8 mouse cellular contexts compared by ENCODE assay signal in the genomic region with DNA sequence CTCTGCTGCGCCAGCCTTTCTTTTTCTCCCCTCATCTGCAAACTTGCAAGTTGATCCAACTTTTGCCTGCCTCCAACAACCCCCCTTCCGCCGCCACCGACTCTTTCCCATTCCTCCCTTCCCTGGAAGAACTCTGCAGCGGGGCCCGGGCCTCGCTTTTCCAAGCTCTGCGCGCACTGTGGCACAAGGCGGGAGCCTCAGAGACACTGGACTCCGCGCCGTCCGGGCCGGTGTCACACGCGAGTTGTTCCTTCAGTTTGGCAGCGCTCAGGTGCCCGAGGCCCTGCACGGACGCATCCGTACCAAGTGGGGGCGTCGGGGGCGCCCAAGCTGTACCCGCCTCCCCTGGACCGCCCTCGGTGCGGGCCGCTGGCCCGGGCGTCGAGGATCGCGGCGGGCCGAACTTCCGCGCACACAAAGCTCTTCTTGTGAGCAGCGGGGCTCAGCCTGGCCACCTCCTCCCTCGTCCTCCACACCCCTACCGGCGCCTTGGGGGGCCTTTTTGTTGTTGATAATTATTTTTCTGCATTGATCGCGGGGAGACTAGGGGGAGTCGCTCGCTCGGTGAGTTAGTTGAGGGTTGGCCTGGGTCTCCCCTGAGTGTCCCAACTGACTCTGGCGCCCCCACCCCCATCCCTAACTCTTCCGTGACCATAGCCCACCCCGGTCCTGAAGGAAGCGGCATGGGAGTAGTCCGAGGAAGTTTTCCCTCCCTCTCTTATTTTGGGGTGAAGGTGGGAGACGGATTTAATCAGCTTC. TPM values are rescaled to one million over a fixed set of nuclear protein-coding genes. Genes with fewer than 3 reads are reported as not detected.
DNase-seq lines count a peak whose midpoint lies in the region; ATAC-seq and TF ChIP-seq lines count a peak whose summit lies in the region.

No protein-coding gene starts in this region.

- H3K9ac ChIP-seq in embryonic facial prominence, embryonic 11.5 days (replicated peaks; ENCODE audit: low read length), result peak overlapping the region; percentile 98
- peak overlapping the region; percentile 89 for H3K9ac ChIP-seq in liver, embryonic 11.5 days (ENCODE audit: low read depth, low read length)
- peak overlapping the region; percentile 92 for H3K9ac ChIP-seq in neural tube, embryonic 11.5 days (ENCODE audit: low read length)

- peak; percentile 13 for TF ChIP-seq CTCF in C2C12 (IDR thresholded peaks at IDR 0.05; ENCODE audit: control insufficient read depth, insufficient read depth, insufficient read length)

- peak overlapping the region; percentile 89 for H3K4me3 ChIP-seq in C2C12 (ENCODE audit: insufficient read depth, poor library complexity, severe bottlenecking)
- peak overlapping the region; percentile 85 for H3K4me3 ChIP-seq in embryonic facial prominence, embryonic 11.5 days (ENCODE audit: low read depth, low read length)
- H3K4me3 ChIP-seq in liver, embryonic 11.5 days (ENCODE audit: low read depth, low read length), result peak overlapping the region; percentile 73
- H3K4me3 ChIP-seq in neural tube, embryonic 11.5 days (ENCODE audit: low read depth, low read length), result peak overlapping the region; percentile 60

- 0 out of 2 replicates have a peak, but pooled peaks have one; percentile 12 for ATAC-seq in embryonic facial prominence, embryonic 11.5 days (replicated peaks; ENCODE audit: insufficient number of reproducible peaks, low FRiP score, low TSS enrichment, low read depth)
- ATAC-seq in hematopoietic stem cell, adult 5-6 weeks (replicated peaks in 1 of 2; ENCODE audit: insufficient read depth in 1 of 2, low FRiP score in 2 of 2, low TSS enrichment in 1 of 2, low read depth in 1 of 2, poor library complexity in 2 of 2, severe bottlenecking in 2 of 2), result peak; percentile 8 to 29; a peak in 1 of 4 replicates
- ATAC-seq in liver, embryonic 11.5 days (replicated peaks; ENCODE audit: low FRiP score), result no peak
- ATAC-seq in neural tube, embryonic 11.5 days (ENCODE audit: insufficient read depth, low FRiP score, low TSS enrichment), result peak; percentile 32
- ATAC-seq in monocyte, adult 5-6 weeks (replicated peaks; ENCODE audit: insufficient number of reproducible peaks, low FRiP score, low TSS enrichment, poor library complexity, severe bottlenecking), result no peak

- DNase-seq in 3T3-L1 (ENCODE audit: low read depth, low spot score), result peak; percentile 57
- DNase-seq in embryonic facial prominence, embryonic 11.5 days (ENCODE audit: low spot score), result peak; percentile 57
- DNase-seq in liver, embryonic 11.5 days (ENCODE audit: low spot score), result peak; percentile 62
- peak; percentile 61 for DNase-seq in neural tube, embryonic 11.5 days (ENCODE audit: low spot score)
- no peak for DNase-seq in gastrocnemius, adult 8-10 months (ENCODE audit: low spot score in 2 of 2)

- no peaks in the 10 kb centered on the region for H3K27me3 ChIP-seq in C2C12 (ENCODE audit: control insufficient read depth, insufficient read depth, insufficient read length)
- H3K27me3 ChIP-seq in embryonic facial prominence, embryonic 11.5 days (ENCODE audit: control insufficient read depth, insufficient read depth, low read length), result no peaks in the 10 kb centered on the region
- H3K27me3 ChIP-seq in liver, embryonic 11.5 days (replicated peaks; ENCODE audit: control insufficient read depth, insufficient read depth, low read length), result peaks cover 33% of the 10 kb centered on the region
- H3K27me3 ChIP-seq in neural tube, embryonic 11.5 days (ENCODE audit: control insufficient read depth, insufficient read depth, low read length), result no peaks in the 10 kb centered on the region

- H3ac ChIP-seq in C2C12 (ENCODE audit: control insufficient read depth, insufficient read length, low read depth), result peak overlapping the region; percentile 72

- peaks cover 88% of the 10 kb centered on the region for H3K79me2 ChIP-seq in C2C12 (ENCODE audit: control insufficient read depth, insufficient read depth)

- H3K4me1 ChIP-seq in embryonic facial prominence, embryonic 11.5 days (ENCODE audit: control insufficient read depth, insufficient read depth, low read length), result peaks cover 2% of the 10 kb centered on the region
- H3K4me1 ChIP-seq in liver, embryonic 11.5 days (replicated peaks; ENCODE audit: control insufficient read depth, insufficient read depth, low read length), result peaks cover 43% of the 10 kb centered on the region
- peaks cover 18% of the 10 kb centered on the region for H3K4me1 ChIP-seq in neural tube, embryonic 11.5 days (ENCODE audit: control insufficient read depth, insufficient read depth, low read length)

- 1% methylated on average over 54 of the region's 54 CpGs for WGBS in embryonic facial prominence, embryonic 11.5 days
- WGBS in liver, embryonic 11.5 days, result 4% methylated on average over 54 of the region's 54 CpGs
- 4% methylated on average over 54 of the region's 54 CpGs for WGBS in neural tube, embryonic 11.5 days

- peaks cover 45% of the 10 kb centered on the region for H3K79me3 ChIP-seq in C2C12 (ENCODE audit: low read depth)

- peaks cover 45% of the 10 kb centered on the region for H3K36me3 ChIP-seq in C2C12 (ENCODE audit: control insufficient read depth, insufficient read depth)
- peaks cover 3% of the 10 kb centered on the region; the same call in 1 of the 2 replicates for H3K36me3 ChIP-seq in embryonic facial prominence, embryonic 11.5 days (replicated peaks; ENCODE audit: control insufficient read depth, insufficient read depth, low read depth, low read length)
- H3K36me3 ChIP-seq in liver, embryonic 11.5 days (ENCODE audit: control insufficient read depth, insufficient read depth, low read length), result peaks cover 10% of the 10 kb centered on the region; the same call in 1 of the 2 replicates
- H3K36me3 ChIP-seq in neural tube, embryonic 11.5 days (ENCODE audit: control insufficient read depth, insufficient read depth, low read length), result no peaks in the 10 kb centered on the region

- H3K9me3 ChIP-seq in embryonic facial prominence, embryonic 11.5 days (replicated peaks; ENCODE audit: control insufficient read depth, low read length), result no peaks in the 10 kb centered on the region
- no peaks in the 10 kb centered on the region for H3K9me3 ChIP-seq in liver, embryonic 11.5 days (ENCODE audit: control insufficient read depth, low read length)
- H3K9me3 ChIP-seq in neural tube, embryonic 11.5 days (ENCODE audit: control insufficient read depth, low read length), result no peaks in the 10 kb centered on the region

- H3K27ac ChIP-seq in embryonic facial prominence, embryonic 11.5 days (replicated peaks; ENCODE audit: low read depth, low read length), result peak overlapping the region; percentile 96
- peak overlapping the region; percentile 92 for H3K27ac ChIP-seq in liver, embryonic 11.5 days (ENCODE audit: low read depth, low read length)
- peak overlapping the region; percentile 74; the same call in 1 of the 2 replicates for H3K27ac ChIP-seq in neural tube, embryonic 11.5 days (ENCODE audit: low read depth, low read length)

- peak overlapping the region; percentile 56 for H3K4me2 ChIP-seq in embryonic facial prominence, embryonic 11.5 days (ENCODE audit: low read depth, low read length)
- peak overlapping the region; percentile 80 for H3K4me2 ChIP-seq in liver, embryonic 11.5 days
- peak overlapping the region; percentile 65 for H3K4me2 ChIP-seq in neural tube, embryonic 11.5 days (ENCODE audit: low read depth)

RNA-seq across cellular contexts. Expression of a gene that starts 0.8 kb away (rescaled TPM):
- polyA plus RNA-seq in C2C12 (2012; fragmentation: generic; extraction: Trizol), result 118 TPM
- 91.1 and 93.2 TPM in 2 replicates for polyA plus RNA-seq in embryonic facial prominence, embryonic 11.5 days (2014; fragmentation: Nextera tagmentation; extraction: Ambion mirVana)
- total RNA-seq in hematopoietic stem cell, adult 5-6 weeks (2017), result 6.5 and 7.5 TPM in 2 replicates
- polyA plus RNA-seq in liver, embryonic 11.5 days (2014; fragmentation: Nextera tagmentation; extraction: Ambion mirVana), result 56.6 and 57.6 TPM in 2 replicates
- 69.6 and 70.6 TPM in 2 replicates for polyA plus RNA-seq in neural tube, embryonic 11.5 days (2014; fragmentation: Nextera tagmentation; extraction: Ambion mirVana)
- total RNA-seq in monocyte, adult 5-6 weeks (2017), result 0.78 to 0.96 TPM in 2 of 3 replicates, not detected in the other
- total RNA-seq in gastrocnemius, adult 8-10 months (2022), result 1 to 10 TPM; 2.8 to 6.3 (median 3.7) TPM

RNA-seq across cellular contexts. Expression of a gene that starts 5.5 kb away (rescaled TPM):
- 518 TPM for polyA plus RNA-seq in C2C12 (2012; fragmentation: generic; extraction: Trizol)
- polyA plus RNA-seq in embryonic facial prominence, embryonic 11.5 days (2014; fragmentation: Nextera tagmentation; extraction: Ambion mirVana), result 214 and 235 TPM in 2 replicates
- total RNA-seq in hematopoietic stem cell, adult 5-6 weeks (2017), result 103 and 131 TPM in 2 replicates
- polyA plus RNA-seq in liver, embryonic 11.5 days (2014; fragmentation: Nextera tagmentation; extraction: Ambion mirVana), result 309 and 329 TPM in 2 replicates
- polyA plus RNA-seq in neural tube, embryonic 11.5 days (2014; fragmentation: Nextera tagmentation; extraction: Ambion mirVana), result 190 and 216 TPM in 2 replicates
- 49.3 to 72.4 TPM (median 52.8 TPM) in 3 replicates for total RNA-seq in monocyte, adult 5-6 weeks (2017)
- total RNA-seq in gastrocnemius, adult 8-10 months (2022), result 100 to 1,000 TPM; 104 to 126 (median 117) TPM

RNA-seq across cellular contexts. Expression of a gene that starts 14.7 kb away (rescaled TPM):
- polyA plus RNA-seq in C2C12 (2012; fragmentation: generic; extraction: Trizol), result 0.35 TPM
- polyA plus RNA-seq in embryonic facial prominence, embryonic 11.5 days (2014; fragmentation: Nextera tagmentation; extraction: Ambion mirVana), result 2.9 and 4.6 TPM in 2 replicates
- 1.9 and 3.5 TPM in 2 replicates for total RNA-seq in hematopoietic stem cell, adult 5-6 weeks (2017)
- 8.3 and 10.0 TPM in 2 replicates for polyA plus RNA-seq in liver, embryonic 11.5 days (2014; fragmentation: Nextera tagmentation; extraction: Ambion mirVana)
- polyA plus RNA-seq in neural tube, embryonic 11.5 days (2014; fragmentation: Nextera tagmentation; extraction: Ambion mirVana), result 4.5 and 4.8 TPM in 2 replicates
- 11.3 to 16.7 TPM (median 13.6 TPM) in 3 replicates for total RNA-seq in monocyte, adult 5-6 weeks (2017)
- total RNA-seq in gastrocnemius, adult 8-10 months (2022), result 1 to 10 TPM in 2 of 4 experiments, under 1 TPM in 2; 0.46 to 1.9 (median 0.89) TPM

RNA-seq across cellular contexts. Expression of a gene that starts 31.7 kb away (rescaled TPM):
- polyA plus RNA-seq in C2C12 (2012; fragmentation: generic; extraction: Trizol), result 72.8 TPM
- 13.9 and 16.2 TPM in 2 replicates for polyA plus RNA-seq in embryonic facial prominence, embryonic 11.5 days (2014; fragmentation: Nextera tagmentation; extraction: Ambion mirVana)
- total RNA-seq in hematopoietic stem cell, adult 5-6 weeks (2017), result 20.5 and 38.3 TPM in 2 replicates
- polyA plus RNA-seq in liver, embryonic 11.5 days (2014; fragmentation: Nextera tagmentation; extraction: Ambion mirVana), result 38.6 and 41.3 TPM in 2 replicates
- 24.5 and 26.6 TPM in 2 replicates for polyA plus RNA-seq in neural tube, embryonic 11.5 days (2014; fragmentation: Nextera tagmentation; extraction: Ambion mirVana)
- 49.1 to 94.7 TPM (median 53.7 TPM) in 3 replicates for total RNA-seq in monocyte, adult 5-6 weeks (2017)
- total RNA-seq in gastrocnemius, adult 8-10 months (2022), result 10 to 100 TPM; 23.5 to 34.0 (median 29.5) TPM

RNA-seq across cellular contexts. Expression of a gene that starts 43.6 kb away (rescaled TPM):
- polyA plus RNA-seq in C2C12 (2012; fragmentation: generic; extraction: Trizol), result 0.56 TPM
- 6.5 and 8.0 TPM in 2 replicates for polyA plus RNA-seq in embryonic facial prominence, embryonic 11.5 days (2014; fragmentation: Nextera tagmentation; extraction: Ambion mirVana)
- 1.8 and 2.5 TPM in 2 replicates for total RNA-seq in hematopoietic stem cell, adult 5-6 weeks (2017)
- 0.29 and 0.78 TPM in 2 replicates for polyA plus RNA-seq in liver, embryonic 11.5 days (2014; fragmentation: Nextera tagmentation; extraction: Ambion mirVana)
- polyA plus RNA-seq in neural tube, embryonic 11.5 days (2014; fragmentation: Nextera tagmentation; extraction: Ambion mirVana), result 23.3 and 26.2 TPM in 2 replicates
- total RNA-seq in monocyte, adult 5-6 weeks (2017), result 0.68 TPM in 1 of 3 replicates, not detected in the others
- total RNA-seq in gastrocnemius, adult 8-10 months (2022), result not detected

Comparison
In these comparisons a context has a peak if more than half of its experiments do, and no peak if none do; other contexts are left out.
1. DNase-seq: peak in 3T3-L1 (single experiment), embryonic facial prominence, embryonic 11.5 days (single experiment), liver, embryonic 11.5 days (single experiment) and neural tube, embryonic 11.5 days (single experiment); none in gastrocnemius, adult 8-10 months (0 of 2).
2. ATAC-seq: peak in embryonic facial prominence, embryonic 11.5 days (single experiment), hematopoietic stem cell, adult 5-6 weeks (2 of 2) and neural tube, embryonic 11.5 days (single experiment); none in liver, embryonic 11.5 days (single experiment) and monocyte, adult 5-6 weeks (single experiment).
3. Peak in every context shown above with its lines, with median percentiles within 50 percentile points of each other: H3K4me3 ChIP-seq, H3K27ac ChIP-seq, H3K4me2 ChIP-seq and H3K9ac ChIP-seq.